Mouse (Mus musculus): Measurements from ENCODE around the gene Ccdc71. TPM values are rescaled to one million over a fixed set of nuclear protein-coding genes. Genes with fewer than 3 reads are reported as not detected.

The Ccdc71 gene
- polyA plus RNA-seq, 1 experiment from 2014 or later: 29.7 TPM

GRCm38 (mm10) chr9:108474528-108474927, 14.2 kb downstream of the Ccdc71 start:
- no peak overlapping the region for H3K4me2 ChIP-seq (replicated peaks; ENCODE audit: low read depth)
- peak; percentile 31; the same call in 1 of the 2 replicates for TF ChIP-seq CTCF (IDR thresholded peaks at IDR 0.05; ENCODE audit: low read depth)
- TF ChIP-seq EP300 (optimal IDR thresholded peaks at IDR 0.05): no peak
- 56% methylated on average over 1 of the region's 1 CpGs for WGBS
- H3K27ac ChIP-seq (replicated peaks): no peak overlapping the region
- H3K27me3 ChIP-seq (ENCODE audit: control insufficient read depth, insufficient read depth, low read length): no peaks in the 10 kb centered on the region
- 0 out of 2 replicates have a peak, but pooled peaks cover 2% of the 10 kb centered on the region for H3K4me1 ChIP-seq (replicated peaks; ENCODE audit: control insufficient read depth, insufficient read depth)
- no peak overlapping the region for H3K9ac ChIP-seq (ENCODE audit: low read length)
- no peak for ATAC-seq (ENCODE audit: low FRiP score, low TSS enrichment)
- H3K36me3 ChIP-seq (ENCODE audit: control insufficient read depth, insufficient read depth, low read length): no peaks in the 10 kb centered on the region
- H3K9me3 ChIP-seq (ENCODE audit: control insufficient read depth, low read length): no peaks in the 10 kb centered on the region
- H3K4me3 ChIP-seq (ENCODE audit: low read depth, low read length): no peak overlapping the region
- DNase-seq (ENCODE audit: low spot score): no peak

- Histone ChIP-seq H3K9ac (ENCODE audit: low read length) (peak overlapping the region; percentile 39), H3K4me3 (ENCODE audit: low read depth, low read length) (peak overlapping the region; percentile 40), H3K9me3 (ENCODE audit: control insufficient read depth, low read length) (no peaks in the 10 kb centered on the region), H3K27me3 (ENCODE audit: control insufficient read depth, insufficient read depth, low read length) (no peaks in the 10 kb centered on the region), H3K4me2 (replicated peaks; ENCODE audit: low read depth) (peak overlapping the region; percentile 87), H3K27ac (replicated peaks) (peak overlapping the region; percentile 59), H3K36me3 (ENCODE audit: control insufficient read depth, insufficient read depth, low read length) (peaks cover 6% of the 10 kb centered on the region; the same call in 1 of the 2 replicates), H3K4me1 (replicated peaks; ENCODE audit: control insufficient read depth, insufficient read depth) (peaks cover 2% of the 10 kb centered on the region; the same call in 1 of the 2 replicates)
- peak; percentile 78 for DNase-seq (ENCODE audit: low spot score)
- peak; percentile 67 for ATAC-seq (ENCODE audit: low FRiP score, low TSS enrichment)
- WGBS: 0% methylated on average over 20 of the region's 20 CpGs
- TF ChIP-seq EP300 (optimal IDR thresholded peaks at IDR 0.05) (peak; percentile 28), CTCF (IDR thresholded peaks at IDR 0.05; ENCODE audit: low read depth) (no peak)
These were observed 18.4 kb downstream of the Ccdc71 start for GRCm38 (mm10) chr9:108478638-108479156.

- H3K4me2 ChIP-seq (replicated peaks; ENCODE audit: low read depth): peak overlapping the region; percentile 87
- WGBS: 31% methylated on average over 11 of the region's 11 CpGs
- H3K9ac ChIP-seq (ENCODE audit: low read length): peak overlapping the region; percentile 39
- H3K27ac ChIP-seq (replicated peaks): peak overlapping the region; percentile 59
- H3K4me3 ChIP-seq (ENCODE audit: low read depth, low read length): peak overlapping the region; percentile 40
- peaks cover 9% of the 10 kb centered on the region; the same call in 1 of the 2 replicates for H3K36me3 ChIP-seq (ENCODE audit: control insufficient read depth, insufficient read depth, low read length)
- peaks cover 2% of the 10 kb centered on the region; the same call in 1 of the 2 replicates for H3K4me1 ChIP-seq (replicated peaks; ENCODE audit: control insufficient read depth, insufficient read depth)
- TF ChIP-seq EP300 (optimal IDR thresholded peaks at IDR 0.05) (no peak), CTCF (IDR thresholded peaks at IDR 0.05; ENCODE audit: low read depth) (no peak)
- ATAC-seq (ENCODE audit: low FRiP score, low TSS enrichment) (no peak), DNase-seq (ENCODE audit: low spot score) (no peak)
- no peaks in the 10 kb centered on the region for H3K27me3 ChIP-seq (ENCODE audit: control insufficient read depth, insufficient read depth, low read length)
- H3K9me3 ChIP-seq (ENCODE audit: control insufficient read depth, low read length): no peaks in the 10 kb centered on the region
These were observed 18.9 kb downstream of the Ccdc71 start for GRCm38 (mm10) chr9:108479241-108479640.

GRCm38 (mm10) chr9:108479721-108480351, 19.5 kb downstream of the Ccdc71 start, which contains the start of gene Lamb2:
Lamb2 (plus strand) TSS chr9:108479736.
- DNase-seq (ENCODE audit: low spot score): peak; percentile 33
- 5% methylated on average over 10 of the region's 10 CpGs for WGBS

GRCm38 (mm10) chr9:108480813-108481519, 20.6 kb downstream of the Ccdc71 start:
- 91% methylated on average over 28 of the region's 28 CpGs for WGBS
- H3K36me3 ChIP-seq (ENCODE audit: control insufficient read depth, insufficient read depth, low read length): peaks cover 16% of the 10 kb centered on the region
- DNase-seq (ENCODE audit: low spot score) (no peak), ATAC-seq (ENCODE audit: low FRiP score, low TSS enrichment) (no peak)
- H3K4me3 ChIP-seq (ENCODE audit: low read depth, low read length): peak overlapping the region; percentile 48; the same call in 1 of the 2 replicates
- no peak overlapping the region for H3K27ac ChIP-seq (replicated peaks)
- no peaks in the 10 kb centered on the region for H3K9me3 ChIP-seq (ENCODE audit: control insufficient read depth, low read length)
- H3K4me1 ChIP-seq (replicated peaks; ENCODE audit: control insufficient read depth, insufficient read depth): peaks cover 2% of the 10 kb centered on the region; the same call in 1 of the 2 replicates
- H3K9ac ChIP-seq (ENCODE audit: low read length): peak overlapping the region; percentile 81
- H3K27me3 ChIP-seq (ENCODE audit: control insufficient read depth, insufficient read depth, low read length): no peaks in the 10 kb centered on the region
- peak overlapping the region; percentile 87 for H3K4me2 ChIP-seq (replicated peaks; ENCODE audit: low read depth)
- TF ChIP-seq EP300 (optimal IDR thresholded peaks at IDR 0.05) (no peak), CTCF (IDR thresholded peaks at IDR 0.05; ENCODE audit: low read depth) (no peak)

More at GRCm38 (mm10) chr9:108479721-108480351, 19.5 kb downstream of the Ccdc71 start, which contains the start of gene Lamb2:
- peak within 1 kb of the TSS; percentile 87 for H3K4me2 ChIP-seq (replicated peaks; ENCODE audit: low read depth)
- no peaks in the 10 kb centered on the region for H3K27me3 ChIP-seq (ENCODE audit: control insufficient read depth, insufficient read depth, low read length)
- H3K9ac ChIP-seq (ENCODE audit: low read length): peak within 1 kb of the TSS; percentile 81
- peak; percentile 50; the same call in 1 of the 2 replicates for ATAC-seq (ENCODE audit: low FRiP score, low TSS enrichment)
- H3K9me3 ChIP-seq (ENCODE audit: control insufficient read depth, low read length): no peaks in the 10 kb centered on the region
- no peak for TF ChIP-seq CTCF (IDR thresholded peaks at IDR 0.05; ENCODE audit: low read depth)
- no peak for TF ChIP-seq EP300 (optimal IDR thresholded peaks at IDR 0.05)
- H3K4me1 ChIP-seq (replicated peaks; ENCODE audit: control insufficient read depth, insufficient read depth): peaks cover 2% of the 10 kb centered on the region; the same call in 1 of the 2 replicates
- H3K36me3 ChIP-seq (ENCODE audit: control insufficient read depth, insufficient read depth, low read length): peaks cover 9% of the 10 kb centered on the region; the same call in 1 of the 2 replicates
- peak within 1 kb of the TSS; percentile 59 for H3K27ac ChIP-seq (replicated peaks)
- peak within 1 kb of the TSS; percentile 48 for H3K4me3 ChIP-seq (ENCODE audit: low read depth, low read length)

All from stomach, postnatal 0 days (tissue).